Mouse (Mus musculus): Measurements from ENCODE around the gene Cwc25.
"Not testable (repeated sequence)": the region's sequence is repeated elsewhere in the genome, so short reads cannot be mapped to it uniquely, and the experiment has no call there.

Gene Cwc25

DNA sequence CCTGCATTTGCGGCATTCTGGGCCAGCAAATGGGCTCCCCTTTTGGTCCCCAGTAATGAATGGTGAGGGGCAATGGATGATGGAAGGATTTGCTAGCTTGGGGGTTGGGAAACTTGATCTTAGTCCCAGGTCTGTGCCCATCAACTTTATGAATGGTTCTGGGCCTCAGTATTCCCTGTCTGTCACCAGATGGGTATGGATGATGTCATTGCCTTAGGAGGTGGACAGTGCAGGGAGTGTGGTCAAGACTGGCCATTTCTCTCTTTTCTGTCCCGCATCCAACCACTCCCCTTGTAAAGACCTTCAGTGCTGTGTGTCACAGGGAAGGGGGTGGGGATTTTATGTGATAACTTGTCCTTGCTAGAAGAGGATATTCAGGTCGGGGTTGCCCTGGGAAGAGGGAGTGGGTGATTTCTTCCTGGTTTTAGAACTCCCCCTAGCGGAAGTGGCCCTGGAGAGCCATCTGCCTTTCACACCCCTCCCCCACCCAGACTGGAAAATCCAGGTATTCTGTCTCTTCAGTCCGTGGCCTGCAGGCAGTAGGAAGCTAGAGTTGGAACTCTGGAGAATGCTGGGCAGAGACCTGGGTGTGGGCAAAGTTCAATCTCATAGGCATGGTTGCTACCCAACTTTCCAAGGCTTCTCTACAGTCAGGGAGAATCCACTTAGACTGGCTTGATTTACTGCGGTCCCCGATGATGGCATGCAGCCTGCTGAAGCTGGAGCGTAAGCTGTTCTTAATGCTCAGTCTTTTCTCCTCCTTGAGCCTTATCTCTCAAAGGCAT lies 35.2 kb upstream of the Cwc25 start:
- peak; percentile 29 for DNase-seq (ENCODE audit: extremely low spot score, low spot score)

DNA sequence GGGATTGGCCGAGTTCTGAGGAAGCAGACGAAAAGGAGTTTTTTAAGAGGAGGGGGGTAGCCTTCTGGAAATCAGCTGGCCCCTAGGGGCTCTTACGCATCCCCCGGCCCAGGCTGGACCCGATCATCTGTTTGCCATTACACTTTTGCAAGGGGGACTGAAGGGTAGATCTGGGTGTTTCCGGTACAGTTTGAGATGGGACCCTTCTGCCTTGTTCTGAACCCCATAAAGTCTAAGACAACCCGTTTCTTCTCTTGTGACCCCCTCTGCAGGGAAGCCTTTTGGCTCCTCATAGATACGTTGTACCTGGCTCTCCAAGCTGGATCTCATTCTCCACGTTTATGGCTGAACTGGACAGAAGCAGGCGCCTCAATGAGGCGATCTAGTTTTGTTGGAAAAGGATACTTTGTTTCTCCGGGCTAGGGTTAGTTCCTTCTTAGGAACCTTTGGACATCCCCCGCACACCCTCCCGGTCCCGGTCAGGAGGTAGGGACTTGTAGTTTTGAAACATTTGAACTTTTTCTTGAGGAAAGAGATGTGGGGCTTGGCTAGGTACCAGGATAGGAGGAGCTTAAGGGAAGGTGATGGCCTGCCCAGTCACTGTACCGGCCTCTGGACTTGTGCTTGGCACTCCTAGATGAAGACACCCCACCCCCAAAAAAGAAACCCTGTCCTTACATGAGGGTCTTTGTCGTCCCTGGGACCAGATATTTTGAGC lies 34.5 kb upstream of the Cwc25 start:
- DNase-seq (ENCODE audit: extremely low spot score, low spot score) = no peak

DNA sequence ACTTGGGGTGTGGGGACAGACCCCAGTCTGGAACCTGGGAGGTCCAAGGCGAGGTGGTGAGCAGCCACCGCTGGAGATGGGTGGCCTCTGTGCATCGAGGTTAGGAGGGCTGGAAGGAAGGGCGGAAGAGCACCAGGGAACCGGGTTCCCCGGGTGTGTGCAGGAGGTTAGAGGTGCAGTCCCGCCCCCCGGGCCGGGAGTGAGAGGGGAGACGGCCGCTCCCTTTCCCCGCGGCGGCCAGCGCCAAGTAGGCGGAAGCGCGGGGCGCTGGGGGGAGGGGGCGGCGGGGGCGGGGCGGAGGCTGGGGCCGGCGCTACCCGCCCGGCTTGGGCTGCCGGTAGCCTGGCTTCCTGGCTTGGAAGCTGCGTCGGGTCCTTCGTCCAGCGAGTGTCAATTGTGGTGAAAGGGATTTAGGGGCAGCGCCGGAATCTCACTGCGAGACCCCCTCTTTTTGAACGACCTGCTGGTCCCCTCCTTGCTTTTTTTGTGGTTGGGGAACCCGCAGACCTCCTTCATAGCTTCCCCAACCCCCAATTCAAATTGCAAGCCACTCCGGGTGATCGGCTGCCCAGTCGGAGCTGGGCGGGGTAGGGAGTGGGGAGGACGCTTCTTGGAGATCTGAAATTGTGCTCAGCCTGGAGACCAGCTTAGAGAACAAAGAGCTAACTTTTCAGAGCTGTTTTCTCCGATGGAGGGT lies 33.8 kb upstream of the Cwc25 start:
- DNase-seq (ENCODE audit: extremely low spot score, low spot score) = peak; percentile 79

DNA sequence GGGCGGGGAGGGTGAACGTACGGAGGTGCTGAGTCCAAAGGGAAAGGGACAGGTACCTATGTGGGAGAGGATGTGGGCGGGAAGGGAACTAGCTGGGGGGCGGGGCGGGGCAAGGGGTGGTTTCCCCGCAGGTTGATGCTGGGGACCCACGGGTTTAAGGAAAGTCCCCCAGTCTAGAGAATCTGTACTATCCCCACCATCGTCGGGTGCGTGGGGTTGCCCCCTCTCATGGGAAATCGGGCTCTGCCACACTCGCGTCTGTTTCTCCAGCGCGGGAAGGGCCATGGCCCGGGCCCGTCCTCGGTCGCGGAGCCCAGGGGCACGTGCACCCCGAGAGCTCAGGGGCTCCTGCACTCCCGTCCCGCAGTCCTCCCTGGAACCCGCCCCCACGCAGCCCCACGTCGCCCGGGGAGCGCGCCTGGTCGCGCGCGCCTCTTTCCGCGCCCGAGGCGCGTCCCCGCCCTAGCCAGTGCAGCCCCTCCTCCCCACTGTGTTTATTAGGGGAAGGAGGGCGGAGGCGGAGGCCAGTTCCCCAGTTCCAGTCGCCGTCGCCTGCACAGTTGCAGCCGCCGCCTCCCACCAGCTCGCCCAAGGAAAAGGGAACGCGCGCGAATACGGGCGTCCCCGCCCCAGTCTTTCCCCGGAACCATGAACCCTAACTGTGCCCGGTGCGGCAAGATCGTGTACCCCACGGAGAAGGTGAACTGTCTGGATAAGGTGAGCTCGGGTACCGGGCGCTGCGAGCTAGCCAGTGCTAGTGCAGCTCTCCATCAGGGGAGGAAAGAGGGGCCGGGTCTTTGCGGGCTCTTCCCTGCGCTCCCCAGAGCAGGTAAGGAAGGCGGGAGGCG lies 33.0 kb upstream of the Cwc25 start:
- peak; percentile 90 for DNase-seq (ENCODE audit: extremely low spot score, low spot score)

DNA sequence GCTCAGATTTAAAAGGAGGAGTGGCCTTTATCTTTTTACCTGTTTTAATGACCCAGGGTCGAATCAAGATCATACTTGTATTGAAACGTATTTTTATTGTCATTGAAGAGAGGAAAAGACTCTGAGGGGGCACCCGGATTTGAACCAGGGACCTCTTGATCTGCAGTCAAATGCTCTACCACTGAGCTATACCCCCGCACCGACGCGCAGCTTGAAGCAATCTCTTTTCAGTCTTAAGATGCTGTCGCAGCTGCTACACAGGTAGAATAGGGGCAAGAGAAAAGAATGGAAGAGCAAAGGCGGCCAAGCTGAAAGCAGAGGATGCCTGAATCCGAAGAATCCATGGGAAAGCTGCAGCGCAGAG lies 32.4 kb upstream of the Cwc25 start, which contains the start of gene Lasp1:
Gene Lasp1 (plus strand): TSS at position 219 of the 364 bp plus-strand sequence.
- peak; percentile 96 for DNase-seq (ENCODE audit: extremely low spot score, low spot score)

DNA sequence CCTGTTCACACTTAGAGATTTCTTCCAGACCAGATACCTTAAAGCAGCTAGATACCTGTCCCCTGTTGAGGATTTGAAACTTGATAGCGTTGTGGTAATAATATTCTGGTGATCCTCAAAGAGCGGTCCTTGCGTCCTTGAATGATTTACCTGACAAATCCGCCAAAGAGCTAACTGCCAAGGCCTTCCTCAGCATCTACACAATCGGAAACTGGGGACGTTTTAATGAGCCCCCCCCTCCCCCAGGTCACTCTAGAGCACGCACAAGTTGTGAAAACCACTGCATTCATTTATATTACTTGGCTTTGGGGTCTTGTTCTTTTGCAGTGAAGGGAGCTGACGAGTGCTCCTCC lies 31.7 kb upstream of the Cwc25 start:
- DNase-seq (ENCODE audit: extremely low spot score, low spot score) = no peak

DNA sequence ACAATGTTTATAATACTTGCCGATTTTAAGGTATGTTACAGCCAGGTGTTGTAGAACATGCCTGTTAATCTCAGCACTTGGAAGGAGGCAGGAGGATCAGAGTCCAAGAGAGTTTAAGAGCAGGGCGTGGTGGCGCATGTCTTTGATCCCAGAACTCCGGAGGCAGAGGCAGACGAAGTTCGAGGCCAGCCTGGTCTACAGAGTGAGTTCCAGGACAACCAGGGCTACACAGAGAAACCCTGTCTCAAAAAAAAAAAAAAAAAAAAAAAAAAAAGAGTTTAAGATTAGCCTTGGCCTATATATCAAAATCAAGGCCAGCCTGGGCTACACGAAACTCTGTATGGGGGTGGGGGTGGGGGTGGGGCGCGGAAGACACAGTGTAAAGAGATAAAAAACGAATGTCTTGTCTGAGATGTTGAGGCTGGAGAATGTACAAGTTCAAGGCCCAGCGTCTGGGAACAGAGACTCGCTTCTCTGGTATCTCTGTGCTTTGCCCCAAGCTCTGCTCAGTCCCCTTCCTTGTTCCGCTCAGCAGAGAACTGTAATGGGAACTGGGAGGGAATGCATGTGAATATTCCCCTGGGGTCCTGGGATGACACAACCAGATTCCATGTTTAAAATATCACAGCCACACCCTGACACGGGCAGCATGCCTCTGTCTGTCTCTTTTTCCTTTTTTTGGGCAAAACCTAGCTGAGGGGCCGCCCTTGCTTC lies 31.2 kb upstream of the Cwc25 start:
- DNase-seq (ENCODE audit: extremely low spot score, low spot score) = no peak

DNA sequence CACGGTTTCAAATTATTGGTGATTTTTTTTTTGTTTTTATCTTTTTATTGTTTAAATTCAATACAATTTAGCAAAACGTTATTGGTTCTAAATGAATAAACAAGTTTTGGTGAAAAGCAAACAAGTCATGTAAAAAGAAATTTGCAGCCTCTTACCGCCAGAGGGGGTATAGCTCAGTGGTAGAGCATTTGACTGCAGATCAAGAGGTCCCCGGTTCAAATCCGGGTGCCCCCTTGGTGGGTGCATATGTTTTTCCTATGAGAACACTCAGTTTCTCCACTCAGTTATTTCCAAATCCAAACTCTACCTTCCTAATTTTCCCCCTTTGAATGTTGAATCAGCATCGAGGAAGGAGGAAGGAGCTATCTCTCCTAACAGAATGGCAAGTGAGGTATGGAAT lies 30.6 kb upstream of the Cwc25 start:
- peak; percentile 53 for DNase-seq (ENCODE audit: extremely low spot score, low spot score)

DNA sequence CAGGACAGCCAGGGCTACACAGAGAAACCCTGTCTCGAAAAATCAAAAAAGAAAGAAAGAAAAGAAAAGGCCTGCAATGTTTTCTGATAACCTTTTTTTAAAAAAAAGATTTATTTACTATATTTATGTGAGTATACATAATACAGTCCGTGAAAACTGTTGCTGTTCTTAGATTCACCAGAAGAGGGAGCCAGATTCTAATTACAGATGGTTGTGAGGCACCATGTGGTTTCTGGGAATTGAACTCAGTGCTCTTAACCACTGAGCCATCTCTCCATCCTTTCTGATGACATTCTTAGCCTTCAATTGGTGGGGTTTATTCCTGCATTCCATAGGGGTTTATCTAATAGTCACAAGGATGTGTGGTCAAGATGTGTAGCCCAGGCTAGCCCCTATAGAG lies 26.8 kb upstream of the Cwc25 start:
- DNase-seq (ENCODE audit: extremely low spot score, low spot score) = no peak

DNA sequence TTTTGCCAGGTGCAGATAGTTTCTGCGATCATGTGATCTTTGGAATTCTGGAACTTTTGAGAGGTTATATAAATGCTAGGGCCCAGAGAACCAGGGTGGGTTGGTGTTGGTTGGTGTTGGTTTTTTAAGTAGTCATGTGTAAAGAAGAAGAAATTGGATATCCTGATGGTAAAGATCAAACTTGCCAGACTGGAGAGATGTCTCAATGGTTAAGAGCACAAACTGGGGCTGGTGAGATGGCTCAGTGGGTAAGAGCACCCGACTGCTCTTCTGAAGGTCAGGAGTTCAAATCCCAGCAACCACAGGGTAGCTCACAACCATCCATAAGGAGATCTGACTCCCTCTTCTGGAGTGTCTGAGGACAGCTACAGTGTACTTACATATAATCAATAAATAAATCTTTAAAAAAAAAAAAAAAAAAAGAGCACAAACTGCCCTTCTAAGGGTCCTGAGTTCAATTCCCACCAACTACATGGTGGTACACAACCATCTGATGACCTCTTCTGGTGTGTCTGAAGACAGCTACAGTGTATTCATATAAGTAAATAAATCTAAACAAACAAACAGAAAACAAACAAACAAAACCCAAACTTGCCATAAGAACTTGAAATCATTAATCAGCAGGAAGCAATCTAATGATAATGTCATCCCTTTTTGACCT lies 24.6 kb upstream of the Cwc25 start:
- not testable (repeated sequence) for DNase-seq (ENCODE audit: extremely low spot score, low spot score)

DNA sequence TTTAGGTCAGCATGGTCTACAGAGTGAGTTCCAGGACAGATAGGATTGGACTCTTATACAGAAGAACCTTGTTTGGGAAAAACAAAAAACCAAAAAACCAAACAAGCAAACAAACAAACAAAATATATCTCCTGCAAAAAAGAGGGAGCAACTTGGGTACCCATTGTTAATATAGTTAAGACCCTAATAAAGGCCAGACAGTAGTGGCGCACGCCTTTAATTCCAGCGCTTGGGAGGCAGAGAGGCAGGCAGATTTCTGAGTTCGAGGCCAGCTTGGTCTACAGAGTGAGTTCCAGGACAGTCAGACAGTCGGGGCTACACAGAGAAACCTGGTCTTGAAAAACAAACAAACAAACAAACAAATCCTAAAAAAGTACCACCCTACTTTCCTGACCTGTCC lies 23.4 kb upstream of the Cwc25 start:
- no peak for DNase-seq (ENCODE audit: extremely low spot score, low spot score)

DNA sequence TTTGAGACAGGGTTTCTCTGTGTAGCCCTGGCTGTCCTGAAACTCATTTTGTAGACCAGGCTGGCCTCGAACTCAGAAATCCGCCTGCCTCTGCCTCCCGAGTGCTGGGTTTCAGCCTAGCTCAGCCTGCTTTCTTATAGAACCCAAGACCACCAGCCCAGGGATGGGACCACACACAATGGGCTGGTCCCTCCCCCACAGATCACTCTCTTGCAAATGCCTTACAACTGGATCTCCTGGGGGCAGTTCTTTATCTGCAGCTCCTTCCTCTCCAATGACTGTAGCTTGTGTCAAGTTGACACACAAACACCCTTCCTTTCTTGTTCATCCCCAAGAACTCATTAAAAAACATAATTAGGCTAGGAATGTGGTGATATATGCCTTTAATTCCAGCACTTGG lies 21.6 kb upstream of the Cwc25 start:
- no peak for DNase-seq (ENCODE audit: extremely low spot score, low spot score)

DNA sequence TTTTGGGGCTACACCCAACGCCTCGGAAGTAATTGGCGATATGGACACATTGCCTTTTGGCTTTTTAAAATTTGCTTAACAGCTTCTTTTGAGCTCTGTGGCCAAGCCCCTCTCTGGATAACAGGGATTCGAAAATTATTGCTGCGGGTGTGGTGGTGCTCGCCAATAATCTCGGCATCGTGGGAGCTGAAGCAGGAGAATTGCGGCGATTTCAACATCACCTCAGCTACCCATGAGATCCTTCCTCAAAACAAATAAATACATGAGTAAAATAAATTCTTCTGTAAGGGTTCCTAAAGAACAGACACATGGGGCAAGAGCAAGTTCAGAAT lies 16.2 kb upstream of the Cwc25 start:
- no peak for DNase-seq (ENCODE audit: extremely low spot score, low spot score)

DNA sequence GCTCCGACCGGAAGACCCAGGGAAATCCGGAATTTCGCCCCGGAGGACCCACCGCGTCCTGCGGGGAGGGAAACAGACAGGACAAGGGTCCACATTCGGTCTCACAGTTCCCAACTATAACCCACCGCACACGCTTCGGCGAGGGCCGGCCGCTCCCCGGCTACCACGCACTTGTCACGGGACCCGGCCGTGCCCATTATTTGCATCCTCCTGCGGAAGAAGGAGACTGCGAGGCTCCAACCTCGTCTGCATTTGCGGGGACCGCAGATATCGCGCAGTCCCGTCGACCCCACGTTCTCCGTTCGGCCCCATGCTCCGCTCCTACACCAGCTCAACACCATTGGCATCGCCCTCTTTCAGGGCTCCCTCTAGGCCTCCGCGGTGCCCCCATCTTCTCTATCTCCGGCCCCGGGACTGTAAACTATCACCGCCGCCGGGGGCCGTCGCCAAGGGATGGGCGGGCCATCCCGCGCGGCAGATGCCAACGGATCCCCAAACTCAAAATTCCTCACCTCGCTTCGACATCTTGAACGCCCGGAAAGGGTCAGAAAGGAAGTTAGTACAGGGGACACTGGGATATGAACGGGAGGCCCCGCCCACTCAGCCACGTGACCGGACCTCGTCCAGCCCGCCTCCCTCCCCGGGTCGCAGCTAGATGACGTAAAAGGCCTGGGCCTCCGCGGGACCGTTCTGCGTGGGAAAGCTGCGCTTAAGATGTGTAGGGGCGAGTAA lies 15.6 kb upstream of the Cwc25 start, which contains the start of gene Rpl23:
Gene Rpl23 (minus strand): TSS at position 606 of the 732 bp plus-strand sequence.
- peak; percentile 99 for DNase-seq (ENCODE audit: extremely low spot score, low spot score)

DNA sequence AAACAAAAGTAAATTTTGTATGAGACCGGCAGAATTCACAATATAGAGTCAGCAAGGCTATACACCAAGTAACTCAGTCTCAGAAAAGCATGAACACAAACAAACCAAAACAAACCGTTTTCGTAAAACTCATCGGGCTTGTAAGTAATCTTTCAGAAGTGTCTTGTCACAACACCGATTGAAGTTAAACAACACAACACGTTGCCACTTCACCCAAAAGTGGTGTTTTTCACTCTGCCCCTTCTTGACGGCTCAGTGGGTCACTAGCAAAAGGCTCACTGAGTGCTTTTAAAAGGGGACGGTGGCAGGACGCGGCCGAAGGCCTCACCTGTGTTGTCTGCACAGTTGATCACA lies 15.1 kb upstream of the Cwc25 start:
- DNase-seq (ENCODE audit: extremely low spot score, low spot score) = no peak

DNA sequence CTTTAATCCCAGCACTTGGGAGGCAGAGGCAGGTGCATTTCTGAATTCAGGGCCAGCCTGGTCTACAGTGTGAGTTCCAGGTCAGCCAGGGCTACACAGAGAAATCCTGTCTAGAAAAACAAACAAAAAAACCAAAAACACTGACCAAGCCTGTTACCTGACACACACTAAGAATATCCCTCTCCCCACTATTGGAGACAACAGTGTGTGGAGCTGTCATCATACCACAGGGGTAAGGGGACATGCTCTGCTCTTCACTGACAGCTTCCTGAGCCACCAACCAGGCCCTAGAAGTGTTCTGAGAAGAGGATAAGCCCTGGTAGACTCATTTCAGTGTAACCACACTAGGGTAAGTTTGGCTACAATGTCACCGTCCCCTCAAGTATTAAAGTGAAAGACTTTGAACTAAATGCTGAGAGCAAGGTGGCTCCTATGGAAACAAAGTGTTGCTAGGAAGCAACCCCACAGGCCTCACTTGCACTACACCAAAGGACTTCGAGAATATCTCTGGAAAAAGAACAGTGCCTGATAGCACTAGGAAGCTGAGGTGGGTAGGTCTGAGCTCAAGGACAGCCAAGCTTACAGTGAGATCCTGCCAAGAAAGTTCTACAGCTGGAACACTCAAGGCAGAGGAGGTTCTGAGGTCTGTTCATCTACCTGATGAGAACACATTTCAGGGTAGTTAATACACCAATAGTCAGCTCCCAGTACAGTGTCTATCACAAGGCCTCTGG lies 13.8 kb upstream of the Cwc25 start:
- no peak for DNase-seq (ENCODE audit: extremely low spot score, low spot score)

DNA sequence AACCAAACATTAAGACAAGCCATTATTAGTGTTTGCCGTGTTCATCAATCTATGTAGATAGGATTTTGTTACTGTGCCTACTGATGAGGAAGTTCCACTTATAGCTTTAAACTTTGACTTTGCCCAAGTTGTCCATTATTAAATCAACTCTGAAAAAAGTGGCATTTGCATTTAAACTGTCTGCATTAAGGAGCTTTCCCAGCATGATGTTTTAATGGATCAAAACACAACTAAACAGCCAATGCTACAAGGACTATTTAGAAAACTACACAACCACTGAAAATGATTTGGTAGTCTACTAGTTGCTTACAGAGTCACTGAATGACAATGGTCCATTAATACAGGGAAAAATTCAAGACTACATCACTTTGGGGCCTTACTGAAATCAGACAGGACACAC lies 12.6 kb upstream of the Cwc25 start:
- DNase-seq (ENCODE audit: extremely low spot score, low spot score) = no peak

DNA sequence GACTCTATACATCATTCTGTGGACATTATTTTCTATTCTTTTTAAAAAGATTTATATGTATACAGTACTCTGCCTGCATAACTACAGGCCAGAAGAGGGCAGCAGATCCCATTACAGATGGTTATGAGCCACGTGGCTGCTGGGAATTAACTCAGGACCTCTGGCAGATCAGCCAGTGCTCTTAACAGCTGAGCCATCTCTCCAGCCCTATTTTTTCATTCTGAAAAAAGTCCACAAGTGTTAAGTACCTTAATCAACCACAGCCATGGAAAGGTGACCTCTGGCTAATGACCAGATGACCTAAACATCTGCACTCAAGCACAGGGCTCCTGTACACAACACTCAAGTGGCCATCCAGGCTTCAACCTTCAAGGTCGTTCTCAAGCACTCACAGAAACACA lies 10.8 kb upstream of the Cwc25 start:
- DNase-seq (ENCODE audit: extremely low spot score, low spot score) = peak; percentile 31

DNA sequence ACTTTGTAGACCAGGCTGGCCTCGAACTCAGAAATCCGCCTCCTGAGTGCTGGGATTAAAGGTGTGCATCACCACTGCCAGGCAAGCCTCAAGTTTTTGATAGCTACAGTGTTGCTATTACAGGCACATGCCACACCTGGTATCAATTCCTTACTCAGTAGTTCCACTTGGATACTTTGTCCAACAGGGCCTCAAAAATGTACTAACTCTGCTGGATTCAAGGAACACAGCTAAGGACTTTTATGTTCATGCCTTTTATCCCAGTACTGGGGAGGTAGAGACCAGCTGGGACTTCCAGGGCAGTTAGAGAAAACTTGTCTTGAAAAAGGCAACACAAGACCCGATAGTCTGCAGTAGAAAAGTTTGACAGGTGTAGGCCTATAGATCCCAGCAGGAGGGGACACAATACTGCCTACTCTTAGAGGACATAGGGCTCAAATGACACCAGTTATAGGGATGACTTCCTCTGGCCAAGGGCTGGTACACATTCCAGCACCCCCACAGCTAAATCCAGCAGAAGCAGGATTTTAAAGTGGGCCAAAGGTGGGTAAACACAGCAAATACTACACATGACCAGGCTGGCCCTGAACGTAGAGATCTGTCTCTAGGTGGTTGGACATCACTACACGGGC lies 10.3 kb upstream of the Cwc25 start:
- DNase-seq (ENCODE audit: extremely low spot score, low spot score) = no peak
